Mouse (Mus musculus) right cerebral cortex, adult 18-20 months (tissue): ENCODE results near the gene C5ar1.
A peak's percentile ranks its signal among the peaks of the same experiment; 100 is the strongest.
"Not testable (repeated sequence)": the region's sequence is repeated elsewhere in the genome, so short reads cannot be mapped to it uniquely, and the experiment has no call there.

Experiments used
- DNase-seq: peaks from one replicate; pipeline ENCODE4 v3.0.0; 2022; ENCODE audit warnings: mixed read lengths

Gene C5ar1

GRCm38 (mm10) chr7:16259110-16259590, at the start of gene C5ar1:
Gene C5ar1 (minus strand): TSS chr7:16259540.
- no peak for DNase-seq

- DNase-seq = no peak
Measured at GRCm38 (mm10) chr7:16308555-16309317, 49.4 kb upstream of the C5ar1 start.

DNA sequence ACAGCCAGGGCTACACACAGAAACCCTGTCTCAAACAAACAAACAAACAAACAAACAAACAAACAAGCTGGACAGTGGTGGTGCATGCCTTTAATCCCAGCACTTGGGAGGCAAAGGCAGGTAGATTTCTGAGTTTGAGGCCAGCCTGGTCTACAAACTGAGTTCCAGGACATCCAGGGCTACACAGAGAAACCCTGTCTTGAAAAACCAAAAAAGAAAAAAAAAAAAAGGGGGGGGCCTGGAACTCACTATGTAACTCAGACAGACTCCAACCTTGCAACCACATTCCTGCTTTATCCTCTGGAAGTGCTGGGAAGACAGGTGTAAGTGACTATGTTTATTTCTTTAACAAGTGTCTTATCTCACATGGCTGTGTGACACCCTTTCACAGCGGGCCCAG, 48.8 kb upstream of the C5ar1 start, which contains the start of gene Bbc3:
Bbc3 (plus strand) TSS at position 301 of the 400 bp plus-strand sequence.
- DNase-seq = not testable (repeated sequence)

DNA sequence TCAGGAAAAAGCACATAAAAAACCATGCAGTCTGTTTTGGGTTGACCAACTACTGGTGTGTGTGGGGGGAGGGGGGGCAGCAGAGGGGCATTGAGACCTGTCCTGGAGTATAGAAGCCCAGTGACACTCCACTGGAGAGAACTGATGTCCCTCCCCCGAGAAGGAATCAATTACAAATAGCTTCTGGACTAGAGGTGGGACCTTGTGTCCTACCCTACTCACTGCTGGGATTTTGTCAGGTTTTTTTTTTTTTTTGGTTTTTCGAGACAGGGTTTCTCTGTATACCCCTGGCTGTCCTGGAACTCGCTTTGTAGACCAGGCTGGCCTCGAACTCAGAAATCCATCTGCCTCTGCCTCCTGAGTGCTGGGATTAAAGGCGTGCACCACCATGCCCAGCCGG, 47.8 kb upstream of the C5ar1 start:
- DNase-seq = not testable (repeated sequence)

DNA sequence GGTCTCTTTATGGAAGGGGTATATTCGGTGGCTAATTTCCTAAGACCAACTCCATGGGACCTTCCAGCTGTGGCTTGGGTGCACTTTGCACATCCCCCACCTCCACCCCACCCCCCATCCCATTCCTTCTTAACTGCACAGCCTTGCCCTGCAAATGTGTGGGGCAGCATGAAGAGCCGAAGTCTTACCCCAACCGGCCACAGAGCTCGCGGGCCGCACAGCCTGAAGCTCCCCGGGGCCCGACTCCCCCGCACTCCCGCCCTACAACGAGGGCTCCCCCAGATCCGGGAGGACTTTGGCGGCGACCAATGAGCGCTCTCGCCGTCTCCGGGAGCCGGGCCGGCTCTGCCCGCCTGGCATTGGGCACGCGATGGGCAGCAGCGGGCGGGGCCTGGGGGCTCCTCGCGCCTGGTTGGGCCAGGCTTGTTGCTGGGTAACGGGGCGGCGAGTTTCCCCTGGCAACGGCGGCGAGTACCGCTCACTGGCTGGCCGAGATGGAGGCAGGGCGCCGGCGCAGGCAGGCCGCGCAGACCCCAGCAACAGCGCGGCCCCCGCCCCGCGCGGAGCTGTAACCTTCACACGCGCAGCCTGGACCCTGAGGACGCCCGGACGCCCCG, 40.2 kb upstream of the C5ar1 start:
- peak; percentile 98 for DNase-seq

DNA sequence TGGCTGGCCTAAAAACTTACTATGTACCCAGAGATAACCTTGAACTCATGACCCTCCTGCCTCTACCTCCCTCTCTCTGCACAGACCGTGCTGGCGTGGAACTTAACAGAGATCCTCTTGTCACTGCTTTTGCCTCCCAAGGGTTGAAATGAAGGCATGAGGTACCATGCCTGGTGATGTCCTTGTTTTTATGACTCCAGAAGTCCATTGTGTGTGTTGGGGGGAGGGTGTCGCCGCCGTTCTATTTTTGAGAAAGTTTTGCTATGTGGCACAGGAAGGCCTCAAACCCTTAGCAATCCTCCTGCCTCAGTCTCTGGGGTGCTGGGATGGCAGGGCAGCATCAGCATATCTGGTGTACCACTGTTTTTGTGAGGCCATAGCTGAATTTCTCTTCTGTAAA, 39.6 kb upstream of the C5ar1 start:
- no peak for DNase-seq

- no peak for DNase-seq
Measured at GRCm38 (mm10) chr7:16297616-16298015, 38.3 kb upstream of the C5ar1 start.

DNA sequence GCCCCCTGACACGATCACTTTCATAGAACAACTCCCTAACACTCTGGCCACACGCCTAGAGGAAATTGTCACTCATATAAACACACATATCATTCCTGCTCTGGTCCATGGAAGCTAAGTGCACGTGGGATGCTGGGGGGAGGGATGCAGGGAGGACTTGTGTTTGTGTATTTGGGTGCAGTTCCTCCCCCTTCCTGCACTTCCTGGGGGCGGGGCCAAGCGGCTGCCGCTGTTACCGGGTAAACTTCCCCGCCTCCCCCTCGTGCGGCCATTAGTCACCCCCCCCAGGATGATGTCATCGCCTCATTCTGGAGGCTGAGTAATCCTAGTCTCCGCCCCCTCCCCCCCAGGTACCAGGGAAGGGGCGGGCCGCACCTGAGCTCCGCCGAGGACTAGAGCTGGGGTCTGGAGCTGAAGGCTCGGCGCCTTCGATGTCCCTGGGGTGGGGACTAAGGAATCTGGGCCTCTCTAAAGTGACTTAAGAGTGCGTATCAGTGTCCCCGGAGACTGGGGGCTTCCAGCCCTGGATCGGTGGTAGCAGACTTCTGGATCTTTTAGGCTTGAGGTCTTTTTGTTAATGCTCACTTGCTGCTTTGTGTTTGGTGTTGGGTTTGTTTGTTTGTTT, 37.5 kb upstream of the C5ar1 start:
- peak; percentile 82 for DNase-seq

- no peak for DNase-seq
Measured at GRCm38 (mm10) chr7:16296146-16296545, 36.8 kb upstream of the C5ar1 start.

DNA sequence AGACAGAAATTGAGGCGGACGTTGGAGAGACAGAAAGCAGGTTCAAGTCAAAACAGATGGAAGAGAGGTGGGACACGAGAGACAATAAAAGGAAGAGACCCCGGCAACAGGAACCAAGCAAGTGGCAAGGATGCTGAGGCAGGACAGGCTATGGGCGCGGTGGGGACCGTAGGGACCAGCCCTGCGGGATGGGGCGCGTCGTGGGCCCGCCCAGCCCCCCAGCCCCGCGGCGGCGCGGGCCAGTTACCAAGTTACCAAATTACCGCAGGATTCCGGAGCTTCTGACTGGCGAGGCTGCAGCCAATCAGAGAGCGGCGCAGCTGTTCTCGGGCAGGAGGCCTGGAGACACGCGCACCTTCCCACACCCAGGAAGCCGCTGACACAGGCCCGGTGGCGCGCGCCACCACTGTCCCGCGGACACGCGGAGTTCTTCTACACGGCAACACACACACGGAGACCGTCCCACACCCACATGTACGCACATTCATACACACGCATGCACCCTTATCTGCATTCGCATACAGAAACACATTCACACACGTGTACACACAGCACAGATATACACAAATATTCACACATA, 36.1 kb upstream of the C5ar1 start:
- peak; percentile 91 for DNase-seq

GRCm38 (mm10) chr7:16294837-16295236, 35.5 kb upstream of the C5ar1 start:
- peak; percentile 95 for DNase-seq

DNA sequence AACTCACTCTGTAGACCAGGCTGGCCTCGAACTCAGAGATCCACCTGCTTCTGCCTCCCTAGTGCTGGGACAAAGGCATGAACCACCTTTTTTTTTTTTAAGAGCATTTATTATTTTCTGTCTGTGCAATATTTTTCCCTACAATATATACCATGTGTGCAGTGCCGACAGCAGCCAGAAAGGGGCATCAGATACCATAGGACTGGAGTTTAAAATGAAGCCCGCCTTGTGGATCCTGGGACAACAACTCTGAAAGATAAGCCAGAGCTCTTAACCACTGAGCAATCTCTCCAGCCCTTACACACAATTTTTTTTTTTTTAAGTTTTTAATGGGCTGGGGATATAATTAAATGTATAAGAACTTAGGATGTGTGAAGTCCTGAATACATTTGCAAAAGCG, 35.0 kb upstream of the C5ar1 start:
- DNase-seq = no peak

GRCm38 (mm10) chr7:16287791-16288190, 28.5 kb upstream of the C5ar1 start:
- no peak for DNase-seq

- DNase-seq = no peak
Measured at GRCm38 (mm10) chr7:16287016-16287415, 27.7 kb upstream of the C5ar1 start.

DNA sequence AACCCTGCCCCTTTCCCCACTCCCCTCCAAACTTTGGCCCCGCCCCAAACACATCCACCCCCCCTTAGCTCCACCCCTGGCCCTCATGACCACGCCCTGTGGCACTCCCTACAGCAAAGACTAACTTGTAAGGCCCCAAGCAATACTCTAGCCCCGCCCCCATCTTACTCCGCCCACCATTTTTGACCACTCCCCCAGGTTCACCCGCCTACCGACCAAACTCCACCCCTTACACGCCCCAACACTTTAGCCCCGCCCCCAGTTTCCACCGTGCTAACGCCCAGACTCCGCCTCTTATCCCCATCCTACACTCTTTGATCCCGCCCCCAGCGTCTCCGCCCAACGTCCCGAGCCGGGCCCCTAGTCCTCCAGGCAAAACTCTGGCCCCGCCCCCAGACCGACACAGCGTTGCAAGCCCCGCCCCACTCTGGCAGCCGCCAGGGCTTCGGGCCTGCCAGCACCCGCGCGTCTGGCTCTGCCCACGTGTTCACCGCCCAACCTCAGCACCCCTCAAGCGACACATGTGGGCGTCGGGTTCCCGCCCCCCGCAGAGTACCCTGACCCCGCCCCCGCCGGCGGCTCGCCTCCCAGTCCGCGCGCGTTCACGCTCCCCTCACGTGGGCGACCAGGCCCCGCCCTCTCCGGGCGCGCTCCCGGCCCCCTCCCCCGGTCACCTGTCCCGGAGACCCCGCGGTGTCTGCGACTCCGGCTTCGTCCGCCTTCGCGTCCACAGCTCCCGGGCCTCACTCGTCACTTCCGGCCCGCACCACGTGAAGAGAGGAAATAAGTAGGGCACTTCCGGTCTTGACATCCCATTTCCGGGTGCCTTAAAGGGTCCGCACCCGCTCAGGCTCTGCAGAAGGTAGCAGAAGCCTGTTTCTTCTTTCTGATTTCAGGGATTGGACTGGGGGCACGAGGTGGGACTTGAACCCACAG, 27.0 kb upstream of the C5ar1 start, which contains the start of gene Ccdc9:
Ccdc9 (minus strand) TSS at position 770 of the 936 bp plus-strand sequence.
- DNase-seq = peak; percentile 99

- peak; percentile 35 for DNase-seq
Measured at GRCm38 (mm10) chr7:16285450-16286025, 26.2 kb upstream of the C5ar1 start.

GRCm38 (mm10) chr7:16284904-16285303, 25.6 kb upstream of the C5ar1 start:
- DNase-seq = no peak

DNA sequence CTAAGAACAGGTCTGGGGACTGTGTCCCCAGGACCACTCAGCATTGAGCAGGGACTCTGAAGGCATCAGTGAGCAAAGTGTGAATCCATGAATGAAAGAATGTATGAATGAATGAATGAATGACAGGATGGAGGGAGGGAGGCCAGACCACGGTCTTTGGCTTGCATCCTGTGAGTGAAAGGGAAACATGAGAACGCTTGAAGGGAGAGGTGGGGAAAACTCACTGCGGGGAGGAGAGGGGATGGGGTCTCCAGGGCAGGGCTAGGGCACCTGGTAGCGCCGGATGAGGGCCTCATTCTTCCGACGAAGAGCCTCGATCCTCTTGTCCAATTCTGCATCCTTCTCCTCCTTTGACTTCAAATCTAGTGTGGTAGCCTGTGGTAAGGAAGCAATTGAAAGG, 24.7 kb upstream of the C5ar1 start:
- no peak for DNase-seq

- no peak for DNase-seq
Measured at GRCm38 (mm10) chr7:16282334-16282733, 23.0 kb upstream of the C5ar1 start.

DNA sequence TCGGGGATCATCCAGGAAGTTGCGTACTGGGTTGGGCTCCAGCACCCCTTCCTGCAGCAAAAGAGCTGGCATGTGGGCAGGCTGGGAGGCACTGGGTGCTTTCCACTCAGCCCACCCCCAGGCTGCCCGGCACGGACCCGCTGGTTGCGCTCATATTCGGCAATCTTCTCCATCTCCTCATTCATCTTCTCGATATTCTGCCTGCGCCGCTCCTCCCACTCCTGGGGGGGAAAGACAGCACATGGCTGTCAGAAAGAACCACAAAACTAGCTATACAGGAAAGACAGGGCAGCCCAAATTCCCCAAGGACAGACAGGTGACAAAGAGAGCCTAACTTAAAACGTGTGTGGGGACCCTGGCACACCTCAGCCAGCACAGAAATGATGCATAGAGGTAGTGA, 21.4 kb upstream of the C5ar1 start:
- DNase-seq = no peak
